Mouse (Mus musculus): ENCODE data around the gene Ephb3. TPM values are rescaled to one million over a fixed set of nuclear protein-coding genes. Genes with fewer than 3 reads are reported as not detected.
"Not testable (repeated sequence)": the region's sequence is repeated elsewhere in the genome, so short reads cannot be mapped to it uniquely, and the experiment has no call there.

Gene Ephb3
- total RNA-seq (2021) = 10 to 100 TPM; 22.4 to 23.4 TPM
- long read RNA-seq, experiment 1, full-length matches to known transcripts = 25 of 40 reads
- long read RNA-seq, experiment 1, partial matches to known transcripts = 8 of 40 reads
- long read RNA-seq, experiment 1, other reads (novel, unspliced or antisense) = 7 of 40 reads
- long read RNA-seq, experiment 2, full-length matches to known transcripts = 34 of 60 reads
- long read RNA-seq, experiment 2, partial matches to known transcripts = 13 of 60 reads
- long read RNA-seq, experiment 2, other reads (novel, unspliced or antisense) = 13 of 60 reads

- peak; percentile 98 to 100 for DNase-seq (ENCODE audit: low spot score in 2 of 2)
Measured at GRCm38 (mm10) chr16:21204367-21205092, at the start of gene Ephb3. TSS of gene Ephb3 (plus strand) at chr16:21204755.

- DNase-seq (ENCODE audit: low spot score in 2 of 2) = not testable (repeated sequence)
Measured at GRCm38 (mm10) chr16:21156261-21156660, 48.3 kb upstream of the Ephb3 start.

- not testable (repeated sequence) for DNase-seq (ENCODE audit: low spot score in 2 of 2)
Measured at GRCm38 (mm10) chr16:21159226-21159625, 45.3 kb upstream of the Ephb3 start.

- not testable (repeated sequence) for DNase-seq (ENCODE audit: low spot score in 2 of 2)
Measured at GRCm38 (mm10) chr16:21163423-21163822, 41.1 kb upstream of the Ephb3 start.

- not testable (repeated sequence) for DNase-seq (ENCODE audit: low spot score in 2 of 2)
Measured at GRCm38 (mm10) chr16:21165343-21166220, 39.0 kb upstream of the Ephb3 start.

GRCm38 (mm10) chr16:21168730-21169129 is 35.8 kb upstream of the Ephb3 start:
- no peak for DNase-seq (ENCODE audit: low spot score in 2 of 2)

GRCm38 (mm10) chr16:21175236-21175635 is 29.3 kb upstream of the Ephb3 start:
- DNase-seq (ENCODE audit: low spot score in 2 of 2) = no peak

GRCm38 (mm10) chr16:21182108-21182507 is 22.4 kb upstream of the Ephb3 start:
- DNase-seq (ENCODE audit: low spot score in 2 of 2) = no peak

GRCm38 (mm10) chr16:21184697-21185096 is 19.9 kb upstream of the Ephb3 start:
- DNase-seq (ENCODE audit: low spot score in 2 of 2) = no peak

GRCm38 (mm10) chr16:21187568-21187967 is 17.0 kb upstream of the Ephb3 start:
- DNase-seq (ENCODE audit: low spot score in 2 of 2) = no peak

- DNase-seq (ENCODE audit: low spot score in 2 of 2) = no peak
Measured at GRCm38 (mm10) chr16:21188345-21188744, 16.2 kb upstream of the Ephb3 start.

GRCm38 (mm10) chr16:21191569-21191968 is 13.0 kb upstream of the Ephb3 start:
- DNase-seq (ENCODE audit: low spot score in 2 of 2) = no peak

GRCm38 (mm10) chr16:21192509-21193354 is 11.8 kb upstream of the Ephb3 start:
- no peak for DNase-seq (ENCODE audit: low spot score in 2 of 2)

GRCm38 (mm10) chr16:21194182-21194581 is 10.4 kb upstream of the Ephb3 start:
- no peak for DNase-seq (ENCODE audit: low spot score in 2 of 2)

GRCm38 (mm10) chr16:21195260-21195866 is 9.2 kb upstream of the Ephb3 start:
- no peak for DNase-seq (ENCODE audit: low spot score in 2 of 2)

- DNase-seq (ENCODE audit: low spot score in 2 of 2) = no peak
Measured at GRCm38 (mm10) chr16:21196576-21196975, 8.0 kb upstream of the Ephb3 start.

- no peak for DNase-seq (ENCODE audit: low spot score in 2 of 2)
Measured at GRCm38 (mm10) chr16:21197542-21197941, 7.0 kb upstream of the Ephb3 start.

- DNase-seq (ENCODE audit: low spot score in 2 of 2) = no peak
Measured at GRCm38 (mm10) chr16:21198006-21198405, 6.5 kb upstream of the Ephb3 start.

- DNase-seq (ENCODE audit: low spot score in 2 of 2) = no peak
Measured at GRCm38 (mm10) chr16:21198529-21198928, 6.0 kb upstream of the Ephb3 start.

GRCm38 (mm10) chr16:21199426-21199825 is 5.1 kb upstream of the Ephb3 start:
- no peak for DNase-seq (ENCODE audit: low spot score in 2 of 2)
